Mouse (Mus musculus) MEL (cell line): Measurements from ENCODE around the gene Plpp2. TPM values are rescaled to one million over a fixed set of nuclear protein-coding genes. Genes with fewer than 3 reads are reported as not detected.

ENCODE experiments used
- DNase-seq: peaks from one replicate; pipeline ENCODE4 v3.0.0; 2011; ENCODE audit warnings: low read depth, low spot score
- H3K27ac ChIP-seq: 2 replicates; pipeline ENCODE4 v1.5.1; 2012; ENCODE audit warnings: low read depth, mild to moderate bottlenecking, control low read depth, low read length, moderate library complexity; ENCODE audit not compliant: control insufficient read depth
- H3K27me3 ChIP-seq, 2 experiments: fragments of 150-350 bp in 1 of 2; sonication (generic) in 1 of 2; 2 replicates each; pipeline ENCODE4 v1.6.1; 2012; ENCODE audit warnings: low read length in 2 of 2, mild to moderate bottlenecking in 2 of 2, improper control_type of control experiment in 1 of 2, moderate library complexity in 1 of 2; ENCODE audit not compliant: insufficient read depth in 2 of 2, control insufficient read depth in 1 of 2
- H3K36me3 ChIP-seq, 2 experiments: 2 replicates each; pipeline ENCODE4 v1.6.1; 2012 to 2014; ENCODE audit warnings: low read length in 2 of 2, improper control_type of control experiment in 1 of 2, inconsistent platforms in 1 of 2, mild to moderate bottlenecking in 1 of 2; ENCODE audit not compliant: insufficient read depth in 2 of 2, control insufficient read depth in 1 of 2
- H3K4me1 ChIP-seq, 2 experiments: fragments of 150-350 bp in 1 of 2; sonication (generic) in 1 of 2; 2 replicates each; pipeline ENCODE4 v1.6.1; 2012; ENCODE audit warnings: low read length in 2 of 2, improper control_type of control experiment in 1 of 2, mild to moderate bottlenecking in 1 of 2; ENCODE audit not compliant: insufficient read depth in 2 of 2, control insufficient read depth in 1 of 2
- H3K4me3 ChIP-seq, 2 experiments: fragments of 150-350 bp in 1 of 2; sonication (generic) in 1 of 2; 2 replicates each; pipeline ENCODE4 v1.5.1; 2012; ENCODE audit warnings: low read depth in 2 of 2, low read length in 2 of 2, mild to moderate bottlenecking in 2 of 2, moderate library complexity in 2 of 2, control low read depth in 1 of 2, improper control_type of control experiment in 1 of 2; ENCODE audit not compliant: control insufficient read depth in 1 of 2, insufficient read depth in 1 of 2
- H3K79me2 ChIP-seq: 2 replicates; pipeline ENCODE4 v1.6.1; 2012; ENCODE audit warnings: mild to moderate bottlenecking, low read length, moderate library complexity; ENCODE audit not compliant: control insufficient read depth, poor library complexity, insufficient read depth
- H3K9ac ChIP-seq: 2 replicates; pipeline ENCODE4 v1.6.1; 2012; ENCODE audit warnings: low read depth, mild to moderate bottlenecking, control low read depth, low read length, moderate library complexity; ENCODE audit not compliant: control insufficient read depth, poor library complexity, severe bottlenecking
- H3K9me3 ChIP-seq: fragments of 150-350 bp; sonication (generic); replicated peaks from 2 replicates; pipeline ENCODE4 v1.6.1; 2012; ENCODE audit warnings: mild to moderate bottlenecking, low read length, improper control_type of control experiment, moderate library complexity; ENCODE audit not compliant: insufficient read depth
- CHD1 ChIP-seq: IDR thresholded peaks from 2 replicates; pipeline ENCODE4 v1.6.1; 2012; ENCODE audit warnings: low read depth, mild to moderate bottlenecking, inconsistent platforms, low read length, improper control_type of control experiment
- ELF1 ChIP-seq: IDR thresholded peaks from 2 replicates; pipeline ENCODE4 v1.6.1; 2014; ENCODE audit warnings: low read depth, mild to moderate bottlenecking, inconsistent platforms, low read length, improper control_type of control experiment, moderate library complexity
- EP300 ChIP-seq, 2 experiments: IDR thresholded peaks; 2 replicates each; pipeline ENCODE4 v1.6.1; 2011; ENCODE audit warnings: improper control_type of control experiment in 2 of 2, low read length in 2 of 2, low read depth in 1 of 2, mild to moderate bottlenecking in 1 of 2
- GABPA ChIP-seq: IDR thresholded peaks from 2 replicates; pipeline ENCODE4 v1.6.1; 2012; ENCODE audit warnings: low read depth, mild to moderate bottlenecking, inconsistent platforms, low read length, improper control_type of control experiment, moderate library complexity
- HCFC1 ChIP-seq: IDR thresholded peaks from 2 replicates; pipeline ENCODE4 v1.6.1; 2012; ENCODE audit warnings: low read depth, mild to moderate bottlenecking, inconsistent platforms, low read length, improper control_type of control experiment, moderate library complexity
- MAFK ChIP-seq: IDR thresholded peaks from 2 replicates; pipeline ENCODE4 v1.6.1; 2011; ENCODE audit warnings: low read depth, mild to moderate bottlenecking, low read length, improper control_type of control experiment, borderline replicate concordance
- MAZ ChIP-seq: IDR thresholded peaks from 2 replicates; pipeline ENCODE4 v1.6.1; 2012; ENCODE audit warnings: low read depth, mild to moderate bottlenecking, inconsistent platforms, low read length, improper control_type of control experiment
- MEF2A ChIP-seq: IDR thresholded peaks from 2 replicates; pipeline ENCODE4 v1.6.1; 2014; ENCODE audit warnings: low read depth, mild to moderate bottlenecking, inconsistent platforms, low read length, improper control_type of control experiment; ENCODE audit not compliant: poor library complexity, insufficient replicate concordance, severe bottlenecking; ENCODE audit errors: extremely low read depth
- MXI1 ChIP-seq: IDR thresholded peaks from 2 replicates; pipeline ENCODE4 v1.6.1; 2011; ENCODE audit warnings: mild to moderate bottlenecking, low read depth, low read length, improper control_type of control experiment
- NELFE ChIP-seq: IDR thresholded peaks from 2 replicates; pipeline ENCODE4 v1.6.1; 2011; ENCODE audit warnings: low read depth, low read length, improper control_type of control experiment
- NRF1 ChIP-seq: IDR thresholded peaks from 2 replicates; pipeline ENCODE4 v1.6.1; 2014; ENCODE audit warnings: low read depth, mild to moderate bottlenecking, inconsistent platforms, low read length, improper control_type of control experiment, moderate library complexity; ENCODE audit not compliant: poor library complexity, insufficient read depth, severe bottlenecking
- POLR2A ChIP-seq, 2 experiments: IDR thresholded peaks; 2 replicates each; pipeline ENCODE4 v1.6.1; 2011 to 2012; ENCODE audit warnings: low read length in 2 of 2, mild to moderate bottlenecking in 2 of 2, control low read depth in 1 of 2, improper control_type of control experiment in 1 of 2, low read depth in 1 of 2, moderate library complexity in 1 of 2; ENCODE audit not compliant: control insufficient read depth in 1 of 2, insufficient read depth in 1 of 2, poor library complexity in 1 of 2
- RAD21 ChIP-seq: IDR thresholded peaks from 2 replicates; pipeline ENCODE4 v1.6.1; 2011; ENCODE audit warnings: mild to moderate bottlenecking, low read depth, low read length, improper control_type of control experiment
- RCOR1 ChIP-seq: IDR thresholded peaks from 2 replicates; pipeline ENCODE4 v1.6.1; 2012; ENCODE audit warnings: low read depth, mild to moderate bottlenecking, inconsistent platforms, low read length, improper control_type of control experiment
- SIN3A ChIP-seq: IDR thresholded peaks from 2 replicates; pipeline ENCODE4 v1.6.1; 2012; ENCODE audit warnings: low read length, improper control_type of control experiment, inconsistent platforms
- SMC3 ChIP-seq: IDR thresholded peaks from 2 replicates; pipeline ENCODE4 v1.6.1; 2011; ENCODE audit warnings: low read depth, low read length, improper control_type of control experiment
- TAL1 ChIP-seq: IDR thresholded peaks from 2 replicates; pipeline ENCODE4 v1.6.1; 2012; ENCODE audit warnings: mild to moderate bottlenecking, inconsistent platforms, low read length, moderate library complexity, mixed read lengths
- ZC3H11A ChIP-seq: IDR thresholded peaks from 2 replicates; pipeline ENCODE4 v1.6.1; 2012; ENCODE audit warnings: low read depth, mild to moderate bottlenecking, inconsistent platforms, low read length, improper control_type of control experiment
- ZNF384 ChIP-seq: IDR thresholded peaks from 2 replicates; pipeline ENCODE4 v1.6.1; 2012; ENCODE audit warnings: low read depth, mild to moderate bottlenecking, inconsistent platforms, low read length, improper control_type of control experiment
- polyA plus RNA-seq, 2 experiments: library from polyadenylated mRNA; stranded (reverse) in 1 of 2; unstranded in 1 of 2; fragments of >175 nt in 1 of 2; fragments of >200 nt in 1 of 2; gene quantifications; 2 replicates each; pipeline versions ENCODE4 v1.2.1 to v1.2.4; 2012; ENCODE audit warnings: low replicate concordance in 2 of 2, low read depth in 1 of 2; ENCODE audit not compliant: insufficient read length in 2 of 2, insufficient read depth in 1 of 2, missing spikeins in 1 of 2
- total RNA-seq: library from RNA; depleted of rRNA; stranded (reverse); fragments of 300-350 nt; gene quantifications from 2 replicates; pipeline ENCODE4 v1.2.3, GENCODE M21; 2012

Gene Plpp2
- total and polyA plus RNA-seq, 3 experiments, result 26.0 to 32.8 TPM; not detected in 1

DNA sequence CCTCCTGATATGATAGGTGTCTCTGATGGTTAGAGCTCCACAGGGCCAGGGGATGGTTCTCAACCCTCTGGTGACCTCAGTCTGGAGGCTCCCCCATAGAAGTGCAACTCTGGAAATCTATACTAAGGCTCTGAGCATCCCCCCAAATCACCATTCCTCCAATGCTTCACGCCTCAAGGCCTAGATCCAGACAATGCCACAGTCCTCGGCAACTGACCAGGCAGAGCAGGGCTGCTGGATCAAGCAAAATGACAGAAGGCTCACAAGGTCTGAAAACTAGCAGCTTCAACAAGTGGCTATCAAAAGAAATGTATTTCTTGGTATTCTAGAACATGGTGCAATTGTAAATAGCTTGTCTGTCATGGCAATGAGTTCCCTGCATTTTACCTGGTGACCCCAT lies 4.2 kb upstream of the Plpp2 start:
- TF ChIP-seq CHD1, result no peak
- no peak for TF ChIP-seq NELFE
- no peak for TF ChIP-seq ZNF384
- no peak for TF ChIP-seq MAFK
- TF ChIP-seq MXI1, result no peak
- TF ChIP-seq RAD21, result no peak
- no peak for TF ChIP-seq POLR2A (IDR thresholded peaks at IDR 0.05; ENCODE audit: control insufficient read depth in 1 of 2, insufficient read depth in 1 of 2, low read depth in 1 of 2, low read length in 2 of 2, poor library complexity in 1 of 2)
- TF ChIP-seq HCFC1, result no peak
- no peak for TF ChIP-seq RCOR1
- no peak for TF ChIP-seq GABPA
- TF ChIP-seq SIN3A, result no peak
- TF ChIP-seq NRF1, result no peak
- no peak for TF ChIP-seq ELF1
- no peak for TF ChIP-seq EP300 (IDR thresholded peaks at IDR 0.05; ENCODE audit: low read depth in 1 of 2, low read length in 2 of 2)
- TF ChIP-seq, all 39 proteins: peak for 0
- Histone ChIP-seq H3K79me2 (no peaks in the 10 kb centered on the region; the same call in 1 of the 2 replicates), H3K27ac (no peak overlapping the region), H3K9me3 (no peaks in the 10 kb centered on the region), H3K27me3 (no peaks in the 10 kb centered on the region), H3K4me3 (no peak overlapping the region), H3K36me3 (0 out of 4 replicates have a peak, but pooled peaks cover 0 to 3% of the 10 kb centered on the region in 2 experiments), H3K9ac (no peak overlapping the region), H3K4me1 (no peaks in the 10 kb centered on the region; a peak in 1 of 4 replicates)
- DNase-seq, result no peak

DNA sequence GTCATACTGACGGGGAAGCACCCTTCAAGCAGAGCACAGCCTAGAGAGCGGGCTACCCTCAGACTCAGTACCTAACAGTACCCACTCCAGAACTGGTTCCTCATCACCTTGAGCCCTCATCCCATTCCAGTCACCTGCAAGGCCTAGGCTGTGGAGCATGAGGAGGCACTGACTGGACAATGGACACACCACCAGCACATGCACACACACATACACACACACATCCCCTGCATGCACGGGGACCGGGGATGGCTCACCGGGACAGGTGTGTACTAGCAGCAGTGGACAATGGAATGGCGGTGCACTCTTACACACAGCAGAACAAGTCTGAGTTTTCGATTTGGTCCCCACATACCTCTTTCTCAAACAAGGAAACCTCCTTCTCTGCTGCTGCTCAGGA lies 3.7 kb upstream of the Plpp2 start:
- TF ChIP-seq MAZ (no peak), SIN3A (no peak), RAD21 (no peak), SMC3 (no peak), MAFK (no peak), RCOR1 (no peak), MEF2A (no peak), ZC3H11A (no peak), TAL1 (no peak)
- H3K4me3 ChIP-seq, result no peak overlapping the region
- no peaks in the 10 kb centered on the region for H3K9me3 ChIP-seq
- H3K9ac ChIP-seq, result no peak overlapping the region
- no peaks in the 10 kb centered on the region for H3K27me3 ChIP-seq
- DNase-seq, result no peak
- H3K36me3 ChIP-seq, result 0 out of 4 replicates have a peak, but pooled peaks cover 0 to 3% of the 10 kb centered on the region in 2 experiments
- no peak overlapping the region for H3K27ac ChIP-seq
- no peaks in the 10 kb centered on the region; a peak in 1 of 4 replicates for H3K4me1 ChIP-seq
- no peaks in the 10 kb centered on the region; the same call in 1 of the 2 replicates for H3K79me2 ChIP-seq
